Mouse (Mus musculus): ENCODE measurements around the gene Sf1. TPM values are rescaled to one million over a fixed set of nuclear protein-coding genes. Genes with fewer than 3 reads are reported as not detected.

The Sf1 gene
- polyA plus RNA-seq, 1 experiment from 2014 or later: 275 TPM

GRCm38 (mm10) chr19:6421211-6421590, 57.7 kb downstream of the Sf1 start:
- Histone ChIP-seq H3K27me3 (ENCODE audit: control insufficient read depth, insufficient read depth, low read length) (peaks cover 21% of the 10 kb centered on the region), H3K9me3 (ENCODE audit: control insufficient read depth, low read length) (no peaks in the 10 kb centered on the region), H3K27ac (ENCODE audit: low read depth, low read length) (no peak overlapping the region), H3K4me1 (replicated peaks; ENCODE audit: control insufficient read depth, insufficient read depth, low read length) (peaks cover 21% of the 10 kb centered on the region), H3K4me3 (ENCODE audit: low read depth, low read length) (no peak overlapping the region), H3K9ac (ENCODE audit: low read length) (no peak overlapping the region), H3K36me3 (ENCODE audit: control insufficient read depth, insufficient read depth, low read length) (no peaks in the 10 kb centered on the region), H3K4me2 (ENCODE audit: low read depth, low read length, severe bottlenecking) (no peak overlapping the region)
- DNase-seq (ENCODE audit: low spot score) (no peak), ATAC-seq (replicated peaks; ENCODE audit: low FRiP score) (no peak)
- WGBS: 76% methylated on average over 9 of the region's 9 CpGs

- no peak overlapping the region for H3K27ac ChIP-seq (ENCODE audit: low read depth, low read length)
- H3K36me3 ChIP-seq (ENCODE audit: control insufficient read depth, insufficient read depth, low read length): no peaks in the 10 kb centered on the region
- H3K4me1 ChIP-seq (replicated peaks; ENCODE audit: control insufficient read depth, insufficient read depth, low read length): peaks cover 14% of the 10 kb centered on the region; the same call in 1 of the 2 replicates
- no peak for ATAC-seq (replicated peaks; ENCODE audit: low FRiP score)
- H3K4me3 ChIP-seq (ENCODE audit: low read depth, low read length): no peak overlapping the region
- H3K4me2 ChIP-seq (ENCODE audit: low read depth, low read length, severe bottlenecking): no peak overlapping the region
- WGBS: 77% methylated on average over 7 of the region's 7 CpGs
- no peaks in the 10 kb centered on the region for H3K9me3 ChIP-seq (ENCODE audit: control insufficient read depth, low read length)
- no peak overlapping the region for H3K9ac ChIP-seq (ENCODE audit: low read length)
- DNase-seq (ENCODE audit: low spot score): no peak
- peaks cover 25% of the 10 kb centered on the region for H3K27me3 ChIP-seq (ENCODE audit: control insufficient read depth, insufficient read depth, low read length)
These were observed 58.5 kb downstream of the Sf1 start for GRCm38 (mm10) chr19:6422014-6422413.

- Histone ChIP-seq H3K27me3 (ENCODE audit: control insufficient read depth, insufficient read depth, low read length) (peaks cover 38% of the 10 kb centered on the region), H3K9ac (ENCODE audit: low read length) (no peak overlapping the region), H3K4me1 (replicated peaks; ENCODE audit: control insufficient read depth, insufficient read depth, low read length) (peaks cover 20% of the 10 kb centered on the region), H3K9me3 (ENCODE audit: control insufficient read depth, low read length) (no peaks in the 10 kb centered on the region), H3K4me2 (ENCODE audit: low read depth, low read length, severe bottlenecking) (no peak overlapping the region), H3K36me3 (ENCODE audit: control insufficient read depth, insufficient read depth, low read length) (no peaks in the 10 kb centered on the region), H3K4me3 (ENCODE audit: low read depth, low read length) (no peak overlapping the region), H3K27ac (ENCODE audit: low read depth, low read length) (no peak overlapping the region)
- 91% methylated on average over 16 of the region's 16 CpGs for WGBS
- DNase-seq (ENCODE audit: low spot score): no peak
- ATAC-seq (replicated peaks; ENCODE audit: low FRiP score): no peak
These were observed 59.8 kb downstream of the Sf1 start for GRCm38 (mm10) chr19:6423241-6423640.

- no peak for ATAC-seq (replicated peaks; ENCODE audit: low FRiP score)
- no peaks in the 10 kb centered on the region for H3K9me3 ChIP-seq (ENCODE audit: control insufficient read depth, low read length)
- DNase-seq (ENCODE audit: low spot score): no peak
- no peak overlapping the region for H3K9ac ChIP-seq (ENCODE audit: low read length)
- H3K4me2 ChIP-seq (ENCODE audit: low read depth, low read length, severe bottlenecking): no peak overlapping the region
- no peak overlapping the region for H3K27ac ChIP-seq (ENCODE audit: low read depth, low read length)
- H3K36me3 ChIP-seq (ENCODE audit: control insufficient read depth, insufficient read depth, low read length): no peaks in the 10 kb centered on the region
- H3K4me3 ChIP-seq (ENCODE audit: low read depth, low read length): no peak overlapping the region
- peaks cover 46% of the 10 kb centered on the region for H3K27me3 ChIP-seq (ENCODE audit: control insufficient read depth, insufficient read depth, low read length)
- H3K4me1 ChIP-seq (replicated peaks; ENCODE audit: control insufficient read depth, insufficient read depth, low read length): peaks cover 27% of the 10 kb centered on the region
- 64% methylated on average over 8 of the region's 8 CpGs for WGBS
These were observed 60.8 kb downstream of the Sf1 start for GRCm38 (mm10) chr19:6424137-6424881.

- no peak overlapping the region for H3K4me3 ChIP-seq (ENCODE audit: low read depth, low read length)
- no peaks in the 10 kb centered on the region for H3K36me3 ChIP-seq (ENCODE audit: control insufficient read depth, insufficient read depth, low read length)
- WGBS: 40% methylated on average over 5 of the region's 5 CpGs
- no peaks in the 10 kb centered on the region for H3K9me3 ChIP-seq (ENCODE audit: control insufficient read depth, low read length)
- no peak overlapping the region for H3K4me2 ChIP-seq (ENCODE audit: low read depth, low read length, severe bottlenecking)
- peak overlapping the region; percentile 51; the same call in 1 of the 2 replicates for H3K27ac ChIP-seq (ENCODE audit: low read depth, low read length)
- ATAC-seq (replicated peaks; ENCODE audit: low FRiP score) (peak; percentile 49), DNase-seq (ENCODE audit: low spot score) (no peak)
- H3K9ac ChIP-seq (ENCODE audit: low read length): no peak overlapping the region
- peaks cover 28% of the 10 kb centered on the region for H3K4me1 ChIP-seq (replicated peaks; ENCODE audit: control insufficient read depth, insufficient read depth, low read length)
- peaks cover 40% of the 10 kb centered on the region for H3K27me3 ChIP-seq (ENCODE audit: control insufficient read depth, insufficient read depth, low read length)
These were observed 62.1 kb downstream of the Sf1 start for GRCm38 (mm10) chr19:6425595-6425994.

- no peak overlapping the region for H3K4me3 ChIP-seq (ENCODE audit: low read depth, low read length)
- no peak overlapping the region for H3K9ac ChIP-seq (ENCODE audit: low read length)
- H3K27me3 ChIP-seq (ENCODE audit: control insufficient read depth, insufficient read depth, low read length): peaks cover 36% of the 10 kb centered on the region
- ATAC-seq (replicated peaks; ENCODE audit: low FRiP score): no peak
- H3K36me3 ChIP-seq (ENCODE audit: control insufficient read depth, insufficient read depth, low read length): no peaks in the 10 kb centered on the region
- peak overlapping the region; percentile 2; the same call in 1 of the 2 replicates for H3K4me2 ChIP-seq (ENCODE audit: low read depth, low read length, severe bottlenecking)
- peaks cover 28% of the 10 kb centered on the region for H3K4me1 ChIP-seq (replicated peaks; ENCODE audit: control insufficient read depth, insufficient read depth, low read length)
- H3K9me3 ChIP-seq (ENCODE audit: control insufficient read depth, low read length): no peaks in the 10 kb centered on the region
- peak; percentile 78 for DNase-seq (ENCODE audit: low spot score)
- no peak overlapping the region for H3K27ac ChIP-seq (ENCODE audit: low read depth, low read length)
- WGBS: 16% methylated on average over 13 of the region's 13 CpGs
These were observed 63.4 kb downstream of the Sf1 start for GRCm38 (mm10) chr19:6426703-6427500.

Small RNAs within 50 kb of the gene (microRNA-seq; reads per million reads assigned to microRNA genes)
- gene Mir6989 (ENCODE audit: insufficient number of aligned reads): not detected

Other genes starting within 250 kb of the Sf1 start
- 64.5 and 73.7 TPM in 2 replicates for gene Sac3d1, start 245.0 kb upstream of the Sf1 start, polyA plus RNA-seq (2014; fragmentation: Nextera tagmentation; extraction: Ambion mirVana)
- gene Snx15, start 235.4 kb upstream of the Sf1 start, polyA plus RNA-seq (2014; fragmentation: Nextera tagmentation; extraction: Ambion mirVana): 27.4 and 30.9 TPM in 2 replicates
- not detected in 2 replicates for gene Batf2, start 222.7 kb upstream of the Sf1 start, polyA plus RNA-seq (2014; fragmentation: Nextera tagmentation; extraction: Ambion mirVana)
- gene Arl2, start 222.1 kb upstream of the Sf1 start, polyA plus RNA-seq (2014; fragmentation: Nextera tagmentation; extraction: Ambion mirVana): 72.2 and 79.6 TPM in 2 replicates
- gene Majin, start 179.3 kb upstream of the Sf1 start, polyA plus RNA-seq (2014; fragmentation: Nextera tagmentation; extraction: Ambion mirVana): not detected in 2 replicates
- 0.65 TPM in 1 of 2 replicates, not detected in the other for gene Gpha2, start 137.3 kb upstream of the Sf1 start, polyA plus RNA-seq (2014; fragmentation: Nextera tagmentation; extraction: Ambion mirVana)
- gene Ppp2r5b, start 127.8 kb upstream of the Sf1 start, polyA plus RNA-seq (2014; fragmentation: Nextera tagmentation; extraction: Ambion mirVana): 41.4 and 45.6 TPM in 2 replicates
- gene Atg2a, start 122.0 kb upstream of the Sf1 start, polyA plus RNA-seq (2014; fragmentation: Nextera tagmentation; extraction: Ambion mirVana): 12.3 and 14.6 TPM in 2 replicates
- 72.6 and 74.2 TPM in 2 replicates for gene Ehd1, start 87.0 kb upstream of the Sf1 start, polyA plus RNA-seq (2014; fragmentation: Nextera tagmentation; extraction: Ambion mirVana)
- 0.55 TPM in 2 replicates for gene Cdc42bpg, start 57.2 kb upstream of the Sf1 start, polyA plus RNA-seq (2014; fragmentation: Nextera tagmentation; extraction: Ambion mirVana)
- 83.5 and 97.8 TPM in 2 replicates for gene Men1, start 28.7 kb upstream of the Sf1 start, polyA plus RNA-seq (2014; fragmentation: Nextera tagmentation; extraction: Ambion mirVana)
- gene Map4k2, start 22.6 kb upstream of the Sf1 start, polyA plus RNA-seq (2014; fragmentation: Nextera tagmentation; extraction: Ambion mirVana): 11.8 and 13.7 TPM in 2 replicates
- gene Pygm, start 20.7 kb downstream of the Sf1 start, polyA plus RNA-seq (2014; fragmentation: Nextera tagmentation; extraction: Ambion mirVana): 1.2 TPM in 2 replicates
- gene Rasgrp2, start 35.6 kb downstream of the Sf1 start, polyA plus RNA-seq (2014; fragmentation: Nextera tagmentation; extraction: Ambion mirVana): 9.5 and 12.9 TPM in 2 replicates
- 8.1 and 10.4 TPM in 2 replicates for gene Nrxn2, start 55.0 kb downstream of the Sf1 start, polyA plus RNA-seq (2014; fragmentation: Nextera tagmentation; extraction: Ambion mirVana)
- gene Slc22a12, start 179.3 kb downstream of the Sf1 start, polyA plus RNA-seq (2014; fragmentation: Nextera tagmentation; extraction: Ambion mirVana): not detected in 2 replicates